Mouse (Mus musculus): ENCODE data around the gene Irgc1. TPM values are rescaled to one million over a fixed set of nuclear protein-coding genes. Genes with fewer than 3 reads are reported as not detected.

Irgc1 gene
- under 1 TPM in 1 of 2 experiments, not detected in 1; 0.10 TPM for polyA plus RNA-seq (2017; shearing (Covaris generic))

DNA sequence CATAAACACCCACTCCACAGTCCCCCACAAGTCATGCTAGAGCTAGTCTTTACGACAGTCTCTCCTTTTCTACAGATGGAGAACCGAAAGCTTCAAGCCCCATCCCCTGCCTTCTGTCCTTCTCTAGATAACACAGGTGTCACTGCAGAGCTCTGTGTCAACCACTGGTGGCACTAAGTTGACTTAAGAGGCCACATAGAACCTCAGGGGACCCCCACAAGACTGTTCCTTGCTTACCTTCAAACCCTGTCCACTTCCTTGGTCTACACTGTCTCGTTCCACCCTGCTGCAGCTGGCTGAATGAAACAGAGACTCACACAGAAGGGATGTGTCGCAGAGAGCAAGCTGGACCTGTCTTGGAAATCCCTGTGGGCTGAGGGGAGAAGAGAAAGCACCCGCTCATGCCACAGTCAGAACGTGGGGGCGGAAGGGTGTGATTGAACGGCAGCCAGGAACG lies at the start of gene Irgc1:
Irgc1 (minus strand) TSS at position 443 of the 457 bp plus-strand sequence.

DNA sequence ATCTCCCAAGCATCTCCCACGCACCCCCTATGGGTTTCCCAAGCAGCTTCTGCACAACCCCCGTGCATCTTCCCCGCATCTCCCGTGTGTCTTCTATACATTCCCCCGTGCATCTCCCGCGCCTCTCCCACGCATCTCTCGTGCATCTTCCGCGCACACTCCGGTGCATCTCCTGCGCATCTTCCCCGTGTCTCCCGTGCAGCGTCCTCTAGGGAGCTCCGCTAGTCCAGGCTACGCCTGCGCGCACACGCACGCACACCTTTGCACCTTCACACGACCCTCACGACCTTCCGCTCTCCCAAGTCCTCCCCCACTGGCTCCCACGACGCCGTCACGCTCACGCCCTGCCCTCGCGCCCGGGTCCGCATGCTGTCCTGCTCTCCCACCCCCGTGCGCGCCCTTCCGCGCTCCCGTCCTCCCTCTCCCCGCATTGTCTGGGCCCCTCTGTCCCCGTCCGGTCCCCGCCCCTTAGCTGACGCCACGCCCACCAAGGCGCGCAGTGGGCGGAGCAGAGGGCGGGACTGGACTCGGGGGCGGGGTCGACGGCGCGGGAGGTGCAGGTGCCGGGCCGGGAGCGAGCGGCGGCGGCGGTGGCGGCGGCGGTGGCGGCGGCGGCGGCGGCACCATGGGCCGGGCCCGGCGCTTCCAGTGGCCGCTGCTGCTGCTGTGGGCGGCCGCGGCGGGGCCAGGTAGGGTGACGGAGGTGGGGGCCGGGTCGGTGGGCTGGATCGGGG lies 29.5 kb upstream of the Irgc1 start, which contains the start of gene Cadm4:
Cadm4 (plus strand) TSS at position 550 of the 734 bp plus-strand sequence.

DNA sequence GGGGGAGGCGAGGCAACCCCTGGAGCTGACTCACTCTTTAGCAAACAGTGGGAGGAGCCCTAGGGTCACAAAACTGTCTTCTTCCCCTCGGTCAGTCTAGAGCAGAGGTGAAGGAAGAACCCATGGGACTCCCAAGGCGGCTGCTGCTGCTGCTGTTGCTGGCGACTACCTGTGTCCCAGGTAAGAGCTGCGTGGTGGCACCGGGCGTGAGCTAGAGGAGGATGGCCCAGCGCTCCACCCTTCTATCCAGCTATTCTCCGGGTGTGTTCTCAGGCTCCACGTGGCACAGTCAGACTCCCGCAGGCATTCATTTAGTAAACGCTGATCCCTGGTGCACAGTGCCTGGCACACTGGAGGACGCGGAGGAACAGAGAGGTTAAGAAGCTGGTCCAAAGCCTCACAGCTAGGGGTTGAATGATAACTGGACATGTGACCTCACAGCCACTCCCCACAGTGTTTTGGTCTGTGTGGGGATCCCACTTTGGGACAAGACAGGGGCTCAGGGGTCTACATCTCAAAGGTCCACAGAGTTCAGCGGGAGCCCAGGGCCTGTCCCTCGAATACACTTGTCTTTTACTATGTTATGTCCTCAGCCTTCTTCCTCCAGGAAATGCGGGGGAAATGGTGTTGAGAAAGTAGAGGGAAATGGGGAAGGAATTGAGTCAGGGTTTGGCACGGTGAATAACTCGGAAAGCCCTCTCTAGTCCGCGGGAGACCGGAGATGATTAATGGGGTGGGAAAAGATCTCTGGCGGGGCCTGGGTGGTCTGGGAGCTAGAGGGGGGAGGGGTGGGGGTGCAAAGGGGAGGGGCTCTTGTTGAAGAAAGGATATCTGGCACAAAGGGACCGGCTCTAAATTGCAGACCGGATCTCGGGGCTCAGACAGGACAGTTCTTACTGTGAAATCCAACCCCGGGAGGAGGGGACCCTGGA lies 10.6 kb upstream of the Irgc1 start, which contains the start of gene Plaur:
Plaur (plus strand) TSS at position 97 of the 932 bp plus-strand sequence.

DNA sequence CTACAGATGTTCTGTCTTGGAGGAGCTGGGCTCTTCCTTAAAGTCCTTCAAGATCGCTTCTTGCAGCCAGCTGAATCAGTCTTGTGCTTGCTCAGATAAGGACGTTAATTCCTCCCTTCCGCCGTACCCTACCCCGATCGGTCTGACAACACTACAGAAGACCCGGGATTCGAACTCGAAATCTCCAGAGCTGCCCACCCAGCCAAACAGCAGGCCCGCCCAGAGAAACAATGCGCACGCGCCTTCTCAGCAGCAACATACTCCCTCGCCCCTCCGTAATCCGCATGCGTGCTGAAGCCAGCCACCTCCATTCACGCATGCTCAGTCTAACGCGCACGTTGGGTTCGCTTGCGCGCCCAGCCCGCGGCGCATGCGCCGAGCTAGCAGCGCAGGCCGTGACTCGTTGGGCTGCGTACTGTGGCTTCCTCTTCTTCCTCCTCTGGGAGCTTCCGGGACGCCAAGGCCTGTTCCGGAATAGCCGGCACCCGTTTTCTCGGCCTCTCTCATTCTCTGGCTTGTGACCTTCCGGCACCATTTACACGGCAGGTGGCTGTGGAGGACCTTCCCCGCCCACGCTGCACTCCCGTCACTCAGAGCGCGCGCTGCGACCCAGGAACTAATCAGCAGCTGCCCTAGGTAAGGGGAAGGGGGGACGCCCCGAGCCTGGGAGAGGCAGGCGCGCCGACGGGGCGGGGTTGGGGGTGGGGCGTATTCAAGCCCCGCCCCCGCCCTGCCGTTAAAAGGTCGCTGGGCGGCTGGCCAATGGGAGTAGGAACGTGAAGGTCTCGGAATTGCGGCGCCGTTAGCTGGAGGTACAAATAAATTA lies 52.6 kb downstream of the Irgc1 start, which contains the start of gene Smg9:
Smg9 (plus strand) TSS at position 364 of the 826 bp plus-strand sequence.

Other genes with a start within 250 kb of the Irgc1 start
- 1 to 10 TPM in 1 of 2 experiments, under 1 TPM in 1; 0.30 to 1.6 TPM for gene Zfp111, start 240.9 kb downstream of the Irgc1 start, polyA plus RNA-seq (2017; shearing (Covaris generic))
- gene Zfp109, start 214.7 kb downstream of the Irgc1 start, polyA plus RNA-seq (2017; shearing (Covaris generic)), result 1 to 10 TPM; 2.6 TPM
- under 1 TPM in 1 of 2 experiments, not detected in 1; 0.64 TPM for gene Zfp108, start 197.5 kb downstream of the Irgc1 start, polyA plus RNA-seq (2017; shearing (Covaris generic))
- 1 to 10 TPM in 1 of 2 experiments, under 1 TPM in 1; 0.38 to 4.9 TPM for gene Zfp93, start 181.9 kb downstream of the Irgc1 start, polyA plus RNA-seq (2017; shearing (Covaris generic))
- gene Zfp61, start 151.1 kb downstream of the Irgc1 start, polyA plus RNA-seq (2017; shearing (Covaris generic)), result 10 to 100 TPM; 12.4 to 17.5 TPM
- gene Zfp94, start 135.6 kb downstream of the Irgc1 start, polyA plus RNA-seq (2017; shearing (Covaris generic)), result 10 to 100 TPM in 1 of 2 experiments, 1 to 10 TPM in 1; 6.6 to 10.0 TPM
- gene Tescl, start 118.4 kb downstream of the Irgc1 start, polyA plus RNA-seq (2017; shearing (Covaris generic)), result not detected
- gene Lypd5, start 103.1 kb downstream of the Irgc1 start, polyA plus RNA-seq (2017; shearing (Covaris generic)), result not detected
- 100 to 1,000 TPM; 272 to 290 TPM for gene Kcnn4, start 82.0 kb downstream of the Irgc1 start, polyA plus RNA-seq (2017; shearing (Covaris generic))
- gene Smg9, start 52.7 kb downstream of the Irgc1 start, polyA plus RNA-seq (2017; shearing (Covaris generic)), result 10 to 100 TPM; 48.9 to 57.5 TPM
- gene Plaur, start 10.2 kb upstream of the Irgc1 start, polyA plus RNA-seq (2017; shearing (Covaris generic)), result 1 to 10 TPM in 1 of 2 experiments, under 1 TPM in 1; 0.31 to 3.7 TPM
- under 1 TPM in 1 of 2 experiments, not detected in 1; 0.25 TPM for gene Cadm4, start 29.7 kb upstream of the Irgc1 start, polyA plus RNA-seq (2017; shearing (Covaris generic))
- gene Zfp428, start 54.7 kb upstream of the Irgc1 start, polyA plus RNA-seq (2017; shearing (Covaris generic)), result 1 to 10 TPM; 1.3 to 2.3 TPM
- under 1 TPM in 1 of 2 experiments, not detected in 1; 0.17 TPM for gene AC161166.1, start 60.2 kb upstream of the Irgc1 start, polyA plus RNA-seq (2017; shearing (Covaris generic))
- gene Irgq, start 78.4 kb upstream of the Irgc1 start, polyA plus RNA-seq (2017; shearing (Covaris generic)), result 1 to 10 TPM; 1.8 to 3.9 TPM
- gene Pinlyp, start 93.8 kb upstream of the Irgc1 start, polyA plus RNA-seq (2017; shearing (Covaris generic)), result not detected
- gene Xrcc1, start 94.0 kb upstream of the Irgc1 start, polyA plus RNA-seq (2017; shearing (Covaris generic)), result 10 to 100 TPM; 46.1 to 52.3 TPM
- gene Ethe1, start 135.2 kb upstream of the Irgc1 start, polyA plus RNA-seq (2017; shearing (Covaris generic)), result 10 to 100 TPM; 19.5 to 23.5 TPM
- gene Zfp575, start 135.3 kb upstream of the Irgc1 start, polyA plus RNA-seq (2017; shearing (Covaris generic)), result under 1 TPM; 0.28 to 0.32 TPM
- gene Phldb3, start 158.5 kb upstream of the Irgc1 start, polyA plus RNA-seq (2017; shearing (Covaris generic)), result under 1 TPM; 0.50 to 0.64 TPM
- gene Lypd3, start 184.3 kb upstream of the Irgc1 start, polyA plus RNA-seq (2017; shearing (Covaris generic)), result not detected
- gene Tex101, start 224.4 kb upstream of the Irgc1 start, polyA plus RNA-seq (2017; shearing (Covaris generic)), result not detected

Measured in activated CD4-positive, CD25-positive, alpha-beta regulatory T cell (primary cell).